Mouse (Mus musculus): ENCODE measurements around the gene Aldh16a1. TPM values are rescaled to one million over a fixed set of nuclear protein-coding genes. Genes with fewer than 3 reads are reported as not detected.
A peak's percentile ranks its signal among the peaks of the same experiment; 100 is the strongest.

Gene Aldh16a1
- total RNA-seq, 2 experiments from 2014 or later, result 26.9 to 68.0 TPM

DNA sequence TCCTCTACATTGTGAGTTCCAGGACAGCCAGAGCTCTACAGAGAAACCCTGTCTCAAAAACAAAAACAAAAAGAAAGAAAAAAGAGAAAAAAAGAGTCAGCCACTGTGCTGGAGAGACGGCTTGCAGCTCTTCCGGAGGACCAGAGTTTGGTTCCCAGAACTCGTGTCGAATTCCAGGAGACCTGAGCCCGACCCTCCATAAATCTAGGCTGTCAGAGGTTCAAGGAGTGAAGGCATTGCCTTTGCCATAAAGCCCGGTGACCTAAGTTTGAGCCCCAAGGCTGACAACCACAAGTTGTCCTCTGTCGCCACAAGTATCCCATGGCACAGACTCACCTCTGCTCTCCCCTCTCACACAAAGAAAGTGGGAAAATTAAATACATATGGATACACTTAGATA is 60.3 kb downstream of the Aldh16a1 start:
- no peak for ATAC-seq (ENCODE audit: poor library complexity, severe bottlenecking)

DNA sequence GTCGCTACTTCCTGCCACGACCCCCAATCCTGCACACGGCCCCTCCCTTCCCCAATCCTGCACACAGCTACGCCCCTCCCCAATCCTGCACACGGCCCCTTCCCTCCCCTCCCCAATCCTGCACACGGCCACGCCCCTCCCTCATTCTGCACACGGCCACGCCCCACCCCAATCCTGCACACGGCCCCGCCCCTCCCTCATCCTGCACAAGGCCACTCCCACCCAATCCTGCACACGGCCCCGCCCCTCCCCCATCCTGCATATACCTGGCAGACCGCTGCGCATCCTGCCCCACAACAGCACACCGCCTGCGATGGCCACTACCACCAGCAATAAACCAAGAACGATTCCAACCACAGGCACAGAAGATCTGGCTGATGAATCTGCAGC is 60.9 kb downstream of the Aldh16a1 start:
- no peak for ATAC-seq (ENCODE audit: poor library complexity, severe bottlenecking)

- no peak for ATAC-seq (ENCODE audit: poor library complexity, severe bottlenecking)
Measured at GRCm38 (mm10) chr7:45092828-45093515, 61.4 kb downstream of the Aldh16a1 start.

DNA sequence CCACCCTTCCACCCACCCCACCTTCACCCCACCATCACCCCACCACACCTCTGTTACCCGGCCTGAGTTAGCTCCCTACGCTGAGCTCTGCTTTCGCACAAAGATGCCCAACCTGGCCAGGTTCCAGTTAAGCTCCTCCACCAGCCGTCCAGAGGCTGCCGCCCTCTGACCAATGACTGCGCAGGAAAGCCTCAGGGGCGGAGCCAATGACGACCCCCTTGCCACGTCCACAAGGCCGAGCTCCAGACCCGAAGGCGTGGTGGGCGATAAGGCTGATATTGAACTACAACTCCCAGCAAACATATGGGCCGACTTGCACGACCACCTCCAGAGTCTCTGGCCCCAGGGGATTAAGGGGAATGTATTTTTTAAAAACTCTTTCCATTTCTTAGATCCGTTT is 62.3 kb downstream of the Aldh16a1 start, which contains the start of gene Rcn3:
Rcn3 (minus strand) TSS at position 174 of the 400 bp plus-strand sequence.
- ATAC-seq (ENCODE audit: poor library complexity, severe bottlenecking), result peak; percentile 50

DNA sequence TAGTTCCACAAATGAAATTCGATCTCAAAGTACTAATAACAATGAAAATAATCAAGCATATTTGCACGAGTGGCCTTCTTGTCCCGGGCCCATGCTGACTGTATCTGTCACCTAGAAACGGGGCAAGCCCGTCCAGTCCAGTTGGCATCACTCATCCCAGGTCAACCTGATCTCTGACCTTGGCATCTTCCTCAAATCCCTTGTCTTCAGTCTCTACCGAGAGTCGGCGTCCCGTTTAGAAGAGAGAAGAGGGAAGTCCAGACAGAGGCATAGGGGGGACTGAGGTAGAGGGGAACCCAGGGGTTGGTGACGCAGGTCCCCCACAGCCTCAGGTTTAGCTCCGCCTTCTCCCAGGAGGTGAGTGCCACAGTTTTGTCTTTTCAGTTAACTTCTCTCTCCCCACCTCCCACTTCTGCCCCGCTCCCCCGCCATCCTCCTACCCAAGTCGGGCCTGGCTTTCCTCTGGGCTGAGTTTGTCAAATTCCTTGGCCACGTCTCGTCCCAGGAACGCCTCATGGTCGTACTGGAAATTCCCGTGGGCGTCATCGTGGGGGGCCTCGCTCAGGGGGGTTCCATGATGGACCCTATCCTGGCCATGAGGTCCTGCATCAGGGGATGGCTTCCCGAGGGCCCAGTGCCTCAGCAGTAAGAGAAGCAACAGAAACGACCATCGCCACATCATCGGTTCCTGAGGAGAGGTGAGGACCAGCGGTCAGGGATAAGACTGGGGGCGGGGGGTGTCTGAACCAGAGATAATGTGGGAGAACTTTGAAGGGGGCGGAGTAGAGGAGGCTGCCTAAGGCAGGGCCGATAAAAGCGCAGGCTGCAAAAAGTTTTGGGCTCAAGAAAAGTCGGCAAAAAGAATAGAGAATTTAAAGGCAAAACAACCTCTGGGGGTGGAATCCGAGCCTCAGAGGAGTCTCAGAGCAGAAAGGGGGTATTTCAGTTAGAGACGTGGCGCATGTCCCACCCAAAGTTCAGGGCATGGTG is 63.1 kb downstream of the Aldh16a1 start:
- ATAC-seq (ENCODE audit: poor library complexity, severe bottlenecking), result peak; percentile 67

Other genes with a start within 250 kb of the Aldh16a1 start
Only the 30 nearest of the 32 such genes appear.
- not detected in 2 replicates for gene Tsks, start 211.4 kb downstream of the Aldh16a1 start, total RNA-seq (2015)
- not detected in 2 replicates for gene Tsks, start 211.4 kb downstream of the Aldh16a1 start, total RNA-seq (2017)
- not detected in 2 replicates for gene Cpt1c, start 179.7 kb downstream of the Aldh16a1 start, total RNA-seq (2015)
- 0.12 TPM in 1 of 2 replicates, not detected in the other for gene Cpt1c, start 179.7 kb downstream of the Aldh16a1 start, total RNA-seq (2017)
- 48.4 and 55.7 TPM in 2 replicates for gene Prmt1, start 168.0 kb downstream of the Aldh16a1 start, total RNA-seq (2015)
- 40.0 and 42.9 TPM in 2 replicates for gene Prmt1, start 168.0 kb downstream of the Aldh16a1 start, total RNA-seq (2017)
- gene Irf3, start 156.9 kb downstream of the Aldh16a1 start, total RNA-seq (2015), result 60.8 and 76.8 TPM in 2 replicates
- gene Irf3, start 156.9 kb downstream of the Aldh16a1 start, total RNA-seq (2017), result 84.8 and 89.4 TPM in 2 replicates
- 16.8 and 18.7 TPM in 2 replicates for gene Bcl2l12, start 155.9 kb downstream of the Aldh16a1 start, total RNA-seq (2015)
- gene Bcl2l12, start 155.9 kb downstream of the Aldh16a1 start, total RNA-seq (2017), result 14.1 and 17.7 TPM in 2 replicates
- gene Scaf1, start 138.2 kb downstream of the Aldh16a1 start, total RNA-seq (2015), result 22.2 and 23.0 TPM in 2 replicates
- gene Scaf1, start 138.2 kb downstream of the Aldh16a1 start, total RNA-seq (2017), result 9.6 and 12.2 TPM in 2 replicates
- 77.1 and 78.6 TPM in 2 replicates for gene Rras, start 136.6 kb downstream of the Aldh16a1 start, total RNA-seq (2015)
- 12.7 and 14.1 TPM in 2 replicates for gene Rras, start 136.6 kb downstream of the Aldh16a1 start, total RNA-seq (2017)
- 15.4 and 16.3 TPM in 2 replicates for gene Prr12, start 101.7 kb downstream of the Aldh16a1 start, total RNA-seq (2015)
- 1.9 and 3.0 TPM in 2 replicates for gene Prr12, start 101.7 kb downstream of the Aldh16a1 start, total RNA-seq (2017)
- gene Nosip, start 92.2 kb downstream of the Aldh16a1 start, total RNA-seq (2015), result 41.4 and 46.3 TPM in 2 replicates
- 54.2 and 56.8 TPM in 2 replicates for gene Nosip, start 92.2 kb downstream of the Aldh16a1 start, total RNA-seq (2017)
- gene Prrg2, start 91.9 kb downstream of the Aldh16a1 start, total RNA-seq (2015), result 6.6 and 8.9 TPM in 2 replicates
- gene Prrg2, start 91.9 kb downstream of the Aldh16a1 start, total RNA-seq (2017), result 5.4 TPM in 2 replicates
- 4.5 and 5.8 TPM in 2 replicates for gene Rcn3, start 62.4 kb downstream of the Aldh16a1 start, total RNA-seq (2015)
- gene Rcn3, start 62.4 kb downstream of the Aldh16a1 start, total RNA-seq (2017), result 7.8 and 18.1 TPM in 2 replicates
- 22.0 and 22.5 TPM in 2 replicates for gene Fcgrt, start 50.7 kb downstream of the Aldh16a1 start, total RNA-seq (2015)
- 64.1 and 69.0 TPM in 2 replicates for gene Fcgrt, start 50.7 kb downstream of the Aldh16a1 start, total RNA-seq (2017)
- gene Rps11, start 30.1 kb downstream of the Aldh16a1 start, total RNA-seq (2015), result 2,516 and 2,663 TPM in 2 replicates
- 1,201 and 1,233 TPM in 2 replicates for gene Rps11, start 30.1 kb downstream of the Aldh16a1 start, total RNA-seq (2017)
- 1,652 and 1,953 TPM in 2 replicates for gene Rpl13a, start 25.8 kb downstream of the Aldh16a1 start, total RNA-seq (2015)
- gene Rpl13a, start 25.8 kb downstream of the Aldh16a1 start, total RNA-seq (2017), result 2,014 and 2,240 TPM in 2 replicates
- not detected in 2 replicates for gene Gm45713, start 18.4 kb downstream of the Aldh16a1 start, total RNA-seq (2015)
- gene Gm45713, start 18.4 kb downstream of the Aldh16a1 start, total RNA-seq (2017), result not detected in 2 replicates
- gene Flt3l, start 18.2 kb downstream of the Aldh16a1 start, total RNA-seq (2015), result 22.7 and 29.0 TPM in 2 replicates
- gene Flt3l, start 18.2 kb downstream of the Aldh16a1 start, total RNA-seq (2017), result 17.4 and 17.6 TPM in 2 replicates
- gene Pih1d1, start 281 bp downstream of the Aldh16a1 start, total RNA-seq (2015), result 131 and 132 TPM in 2 replicates
- 43.9 and 51.4 TPM in 2 replicates for gene Pih1d1, start 281 bp downstream of the Aldh16a1 start, total RNA-seq (2017)
- gene Slc17a7, start 9.4 kb upstream of the Aldh16a1 start, total RNA-seq (2015), result 0.18 TPM in 1 of 2 replicates, not detected in the other
- not detected in 2 replicates for gene Slc17a7, start 9.4 kb upstream of the Aldh16a1 start, total RNA-seq (2017)
- not detected in 2 replicates for gene Gfy, start 25.0 kb upstream of the Aldh16a1 start, total RNA-seq (2015)
- not detected in 2 replicates for gene Gfy, start 25.0 kb upstream of the Aldh16a1 start, total RNA-seq (2017)
- gene Pth2, start 26.4 kb upstream of the Aldh16a1 start, total RNA-seq (2015), result not detected in 2 replicates
- not detected in 2 replicates for gene Pth2, start 26.4 kb upstream of the Aldh16a1 start, total RNA-seq (2017)
- gene Ccdc155, start 50.3 kb upstream of the Aldh16a1 start, total RNA-seq (2015), result not detected in 2 replicates
- not detected in 2 replicates for gene Ccdc155, start 50.3 kb upstream of the Aldh16a1 start, total RNA-seq (2017)
- 1.0 and 1.6 TPM in 2 replicates for gene Dkkl1, start 57.6 kb upstream of the Aldh16a1 start, total RNA-seq (2015)
- gene Dkkl1, start 57.6 kb upstream of the Aldh16a1 start, total RNA-seq (2017), result 1.1 and 5.0 TPM in 2 replicates
- gene Tead2, start 61.2 kb upstream of the Aldh16a1 start, total RNA-seq (2015), result 0.07 TPM in 1 of 2 replicates, not detected in the other
- not detected in 2 replicates for gene Tead2, start 61.2 kb upstream of the Aldh16a1 start, total RNA-seq (2017)
- 105 and 111 TPM in 2 replicates for gene Cd37, start 84.5 kb upstream of the Aldh16a1 start, total RNA-seq (2015)
- gene Cd37, start 84.5 kb upstream of the Aldh16a1 start, total RNA-seq (2017), result 67.9 and 74.9 TPM in 2 replicates
- gene Slc6a16, start 86.5 kb upstream of the Aldh16a1 start, total RNA-seq (2015), result not detected in 2 replicates
- not detected in 2 replicates for gene Slc6a16, start 86.5 kb upstream of the Aldh16a1 start, total RNA-seq (2017)
- gene Slc6a21, start 122.9 kb upstream of the Aldh16a1 start, total RNA-seq (2015), result 0.27 and 0.78 TPM in 2 replicates
- gene Slc6a21, start 122.9 kb upstream of the Aldh16a1 start, total RNA-seq (2017), result not detected in 2 replicates
- gene Trpm4, start 179.2 kb upstream of the Aldh16a1 start, total RNA-seq (2015), result 3.2 and 4.7 TPM in 2 replicates
- 4.8 and 5.4 TPM in 2 replicates for gene Trpm4, start 179.2 kb upstream of the Aldh16a1 start, total RNA-seq (2017)
- not detected in 2 replicates for gene Hrc, start 180.7 kb upstream of the Aldh16a1 start, total RNA-seq (2015)
- gene Hrc, start 180.7 kb upstream of the Aldh16a1 start, total RNA-seq (2017), result 0.07 TPM in 1 of 2 replicates, not detected in the other
- 0.50 TPM in 1 of 2 replicates, not detected in the other for gene Ppfia3, start 212.4 kb upstream of the Aldh16a1 start, total RNA-seq (2015)
- not detected in 2 replicates for gene Ppfia3, start 212.4 kb upstream of the Aldh16a1 start, total RNA-seq (2017)
- 0.71 TPM in 1 of 2 replicates, not detected in the other for gene Lin7b, start 216.0 kb upstream of the Aldh16a1 start, total RNA-seq (2015)
- not detected in 2 replicates for gene Lin7b, start 216.0 kb upstream of the Aldh16a1 start, total RNA-seq (2017)